Mouse (Mus musculus) liver, adult 2 months (tissue): ENCODE data around the gene Mansc4.

Source experiments
- CTCF ChIP-seq: fragments of 200-500 bp; IDR thresholded peaks from 2 replicates; pipeline ENCODE4 v1.5.1; 2011; ENCODE audit warnings: low read depth, low read length, control low read depth
- POLR2A ChIP-seq: fragments of 200-500 bp; IDR thresholded peaks from 2 replicates; pipeline ENCODE4 v1.6.1; 2011; ENCODE audit warnings: low read length, control low read depth; ENCODE audit not compliant: insufficient read depth; ENCODE audit errors: extremely low read depth

DNA sequence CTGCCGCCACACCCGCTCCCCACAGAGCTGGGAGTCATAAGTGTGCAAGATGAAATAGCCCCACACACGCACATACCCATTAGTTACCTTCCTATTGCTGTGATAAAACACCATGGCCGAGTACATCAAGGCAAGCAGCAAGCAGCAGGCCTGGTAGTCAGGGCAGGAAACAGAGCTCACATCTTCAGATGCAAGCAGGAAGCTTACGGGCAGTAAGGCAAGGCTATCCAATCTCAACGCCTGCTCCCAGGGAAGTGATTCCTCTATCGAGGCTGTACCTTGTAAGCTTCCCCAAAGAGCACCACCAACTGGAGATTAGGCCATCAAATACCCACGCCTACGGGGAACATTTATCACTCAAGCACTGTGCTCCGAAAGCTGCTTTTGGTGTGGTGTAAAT lies 6.9 kb downstream of the Mansc4 start:
- TF ChIP-seq CTCF (no peak), POLR2A (no peak)
